Mouse (Mus musculus) neural tube, embryonic 14.5 days (tissue): ENCODE measurements around the gene Soga1. TPM values are rescaled to one million over a fixed set of nuclear protein-coding genes. Genes with fewer than 3 reads are reported as not detected.

Experiments
- ATAC-seq: fragments of 200-750 bp; cut with Nextera tagmentation; 2 replicates; pipeline ENCODE4 v1.8.0; 2017; ENCODE audit warnings: low read depth, mild to moderate bottlenecking, moderate TSS enrichment, moderate library complexity
- H3K27ac ChIP-seq: fragments of 300-500 bp; sonication (generic); 2 replicates; pipeline ENCODE4 v1.5.1; 2014; ENCODE audit warnings: low read depth, mild to moderate bottlenecking, control low read depth, low read length, moderate library complexity, mixed read lengths
- H3K27me3 ChIP-seq: fragments of 300-500 bp; sonication (generic); 2 replicates; pipeline ENCODE4 v1.6.1; 2014; ENCODE audit warnings: low read length; ENCODE audit not compliant: control insufficient read depth, insufficient read depth
- H3K36me3 ChIP-seq: fragments of 300-500 bp; sonication (generic); 2 replicates; pipeline ENCODE4 v1.6.1; 2014; ENCODE audit warnings: low read length, mixed read lengths; ENCODE audit not compliant: control insufficient read depth, insufficient read depth
- H3K4me1 ChIP-seq: fragments of 300-500 bp; sonication (generic); 2 replicates; pipeline ENCODE4 v1.6.1; 2014; ENCODE audit warnings: low read length; ENCODE audit not compliant: control insufficient read depth, insufficient read depth
- H3K4me2 ChIP-seq: fragments of 300-500 bp; sonication (generic); 2 replicates; pipeline ENCODE4 v1.6.1; 2014; ENCODE audit warnings: mild to moderate bottlenecking, low read depth, low read length, control low read depth
- H3K4me3 ChIP-seq: fragments of 300-500 bp; sonication (generic); 2 replicates; pipeline ENCODE4 v1.5.1; 2014; ENCODE audit warnings: low read depth, low read length, control low read depth, mixed read lengths
- H3K9ac ChIP-seq: fragments of 300-500 bp; sonication (generic); replicated peaks from 2 replicates; pipeline ENCODE4 v1.6.1; 2014; ENCODE audit warnings: low read depth, mild to moderate bottlenecking, control low read depth, low read length, mixed read lengths
- H3K9me3 ChIP-seq: fragments of 300-500 bp; sonication (generic); 2 replicates; pipeline ENCODE4 v1.6.1; 2016; ENCODE audit warnings: low read length; ENCODE audit not compliant: control insufficient read depth
- WGBS: fragments of 180-500 bp; shearing (Covaris S2); extraction: QIAGEN DNeasy Blood & Tissue Kit; methylation state at CpG from one replicate; pipeline ENCODE4 v1.1.7; 2014; 5-methylcytosine and 5-hydroxymethylcytosine counted together
- polyA plus RNA-seq: library from polyadenylated mRNA; unstranded; fragments of >200 nt; fragmentation: Nextera tagmentation; extraction: Ambion mirVana; gene quantifications from 2 replicates; pipeline ENCODE4 v1.2.1, GENCODE M21; 2014

The Soga1 gene
- polyA plus RNA-seq, 1 experiment from 2014 or later = 10.2 TPM

GRCm38 (mm10) chr2:157076585-157076984, 2.5 kb downstream of the Soga1 start:
- Histone ChIP-seq H3K4me2 (peak overlapping the region; percentile 100), H3K4me1 (peaks cover 63% of the 10 kb centered on the region), H3K27me3 (no peaks in the 10 kb centered on the region), H3K9me3 (no peaks in the 10 kb centered on the region), H3K36me3 (no peaks in the 10 kb centered on the region), H3K9ac (peak overlapping the region; percentile 99; the same call in 1 of the 2 replicates), H3K27ac (no peak overlapping the region), H3K4me3 (peak overlapping the region; percentile 96)
- ATAC-seq = no peak
- WGBS = 83% methylated on average over 7 of the region's 7 CpGs

GRCm38 (mm10) chr2:157075685-157076084, 3.4 kb downstream of the Soga1 start:
- peak overlapping the region; percentile 8; the same call in 1 of the 2 replicates for H3K4me3 ChIP-seq
- H3K27ac ChIP-seq = no peak overlapping the region
- no peaks in the 10 kb centered on the region for H3K36me3 ChIP-seq
- H3K9ac ChIP-seq = no peak overlapping the region
- WGBS = 51% methylated on average over 3 of the region's 3 CpGs
- no peak for ATAC-seq
- peak overlapping the region; percentile 100 for H3K4me2 ChIP-seq
- no peaks in the 10 kb centered on the region for H3K27me3 ChIP-seq
- H3K9me3 ChIP-seq = no peaks in the 10 kb centered on the region
- H3K4me1 ChIP-seq = peaks cover 72% of the 10 kb centered on the region

GRCm38 (mm10) chr2:157075226-157075625, 3.8 kb downstream of the Soga1 start:
- H3K4me1 ChIP-seq = peaks cover 77% of the 10 kb centered on the region
- no peaks in the 10 kb centered on the region for H3K9me3 ChIP-seq
- H3K36me3 ChIP-seq = no peaks in the 10 kb centered on the region
- H3K27ac ChIP-seq = no peak overlapping the region
- peak overlapping the region; percentile 100 for H3K4me2 ChIP-seq
- H3K9ac ChIP-seq = no peak overlapping the region
- peak overlapping the region; percentile 8; the same call in 1 of the 2 replicates for H3K4me3 ChIP-seq
- WGBS = 88% methylated on average over 3 of the region's 3 CpGs
- ATAC-seq = no peak
- H3K27me3 ChIP-seq = no peaks in the 10 kb centered on the region

GRCm38 (mm10) chr2:157074772-157075171, 4.3 kb downstream of the Soga1 start:
- no peak overlapping the region for H3K27ac ChIP-seq
- no peak for ATAC-seq
- H3K9ac ChIP-seq = 0 out of 2 replicates have a peak overlapping the region, but pooled peaks have one; percentile 18
- H3K9me3 ChIP-seq = no peaks in the 10 kb centered on the region
- H3K4me2 ChIP-seq = peak overlapping the region; percentile 100
- WGBS = 60% methylated on average over 5 of the region's 5 CpGs
- peaks cover 80% of the 10 kb centered on the region for H3K4me1 ChIP-seq
- no peaks in the 10 kb centered on the region for H3K36me3 ChIP-seq
- no peaks in the 10 kb centered on the region for H3K27me3 ChIP-seq
- no peak overlapping the region for H3K4me3 ChIP-seq

- Histone ChIP-seq H3K27ac (no peak overlapping the region), H3K9ac (0 out of 2 replicates have a peak overlapping the region, but pooled peaks have one; percentile 18), H3K27me3 (no peaks in the 10 kb centered on the region), H3K4me1 (peaks cover 81% of the 10 kb centered on the region), H3K9me3 (no peaks in the 10 kb centered on the region), H3K36me3 (no peaks in the 10 kb centered on the region), H3K4me3 (no peak overlapping the region), H3K4me2 (peak overlapping the region; percentile 100; the same call in 1 of the 2 replicates)
- ATAC-seq = no peak
- WGBS = 65% methylated on average over 9 of the region's 9 CpGs
Measured at GRCm38 (mm10) chr2:157074186-157074724, 4.8 kb downstream of the Soga1 start.

GRCm38 (mm10) chr2:157073378-157074052, 5.5 kb downstream of the Soga1 start:
- Histone ChIP-seq H3K4me2 (no peak overlapping the region), H3K27ac (no peak overlapping the region), H3K36me3 (no peaks in the 10 kb centered on the region), H3K9ac (no peak overlapping the region), H3K4me3 (no peak overlapping the region), H3K27me3 (no peaks in the 10 kb centered on the region), H3K9me3 (no peaks in the 10 kb centered on the region), H3K4me1 (peaks cover 88% of the 10 kb centered on the region)
- ATAC-seq = no peak
- 62% methylated on average over 9 of the region's 9 CpGs for WGBS

GRCm38 (mm10) chr2:157072316-157072990, 6.6 kb downstream of the Soga1 start:
- H3K4me3 ChIP-seq = no peak overlapping the region
- 75% methylated on average over 9 of the region's 9 CpGs for WGBS
- no peak overlapping the region for H3K27ac ChIP-seq
- no peaks in the 10 kb centered on the region for H3K27me3 ChIP-seq
- no peak for ATAC-seq
- no peaks in the 10 kb centered on the region for H3K36me3 ChIP-seq
- H3K9me3 ChIP-seq = no peaks in the 10 kb centered on the region
- peaks cover 86% of the 10 kb centered on the region for H3K4me1 ChIP-seq
- H3K9ac ChIP-seq = no peak overlapping the region
- H3K4me2 ChIP-seq = no peak overlapping the region

GRCm38 (mm10) chr2:157071556-157071955, 7.5 kb downstream of the Soga1 start:
- H3K36me3 ChIP-seq = no peaks in the 10 kb centered on the region
- no peak overlapping the region for H3K9ac ChIP-seq
- H3K27me3 ChIP-seq = no peaks in the 10 kb centered on the region
- no peak for ATAC-seq
- H3K27ac ChIP-seq = no peak overlapping the region
- WGBS = 49% methylated on average over 2 of the region's 2 CpGs
- H3K9me3 ChIP-seq = no peaks in the 10 kb centered on the region
- no peak overlapping the region for H3K4me3 ChIP-seq
- no peak overlapping the region for H3K4me2 ChIP-seq
- H3K4me1 ChIP-seq = peaks cover 82% of the 10 kb centered on the region

- H3K27me3 ChIP-seq = no peaks in the 10 kb centered on the region
- H3K9me3 ChIP-seq = no peaks in the 10 kb centered on the region
- H3K4me3 ChIP-seq = no peak overlapping the region
- peak; percentile 12; the same call in 1 of the 2 replicates for ATAC-seq
- peak overlapping the region; percentile 36 for H3K27ac ChIP-seq
- WGBS = 45% methylated on average over 9 of the region's 9 CpGs
- no peaks in the 10 kb centered on the region for H3K36me3 ChIP-seq
- H3K4me2 ChIP-seq = peak overlapping the region; percentile 18; the same call in 1 of the 2 replicates
- peaks cover 81% of the 10 kb centered on the region for H3K4me1 ChIP-seq
- H3K9ac ChIP-seq = 0 out of 2 replicates have a peak overlapping the region, but pooled peaks have one; percentile 0
Measured at GRCm38 (mm10) chr2:157070365-157070764, 8.7 kb downstream of the Soga1 start.
